Mouse (Mus musculus): ENCODE measurements around the gene Pias1. TPM values are rescaled to one million over a fixed set of nuclear protein-coding genes. Genes with fewer than 3 reads are reported as not detected.
"Not testable (repeated sequence)": the region's sequence is repeated elsewhere in the genome, so short reads cannot be mapped to it uniquely, and the experiment has no call there.

Gene Pias1
- total RNA-seq, 2 experiments from 2014 or later = 12.8 to 15.1 TPM

DNA sequence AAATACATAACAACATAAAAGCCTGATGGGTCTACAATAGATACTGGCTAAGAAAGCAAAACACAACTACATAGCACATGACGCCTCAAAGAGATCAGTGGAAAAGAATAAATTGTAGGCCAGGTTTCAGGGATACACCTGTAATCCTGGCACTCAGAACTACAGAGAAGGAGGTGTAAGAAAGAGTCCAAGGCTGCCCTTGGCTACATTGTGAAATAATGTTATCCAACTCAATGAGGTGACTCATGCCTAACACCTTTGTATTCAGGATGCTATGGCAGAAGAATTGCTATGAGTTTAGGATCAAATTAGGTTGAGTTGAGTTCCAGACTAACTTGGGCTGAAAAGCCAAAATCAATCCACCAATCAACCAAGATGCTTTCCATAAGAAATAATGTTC is 43.7 kb downstream of the Pias1 start:
- no peak for DNase-seq

DNA sequence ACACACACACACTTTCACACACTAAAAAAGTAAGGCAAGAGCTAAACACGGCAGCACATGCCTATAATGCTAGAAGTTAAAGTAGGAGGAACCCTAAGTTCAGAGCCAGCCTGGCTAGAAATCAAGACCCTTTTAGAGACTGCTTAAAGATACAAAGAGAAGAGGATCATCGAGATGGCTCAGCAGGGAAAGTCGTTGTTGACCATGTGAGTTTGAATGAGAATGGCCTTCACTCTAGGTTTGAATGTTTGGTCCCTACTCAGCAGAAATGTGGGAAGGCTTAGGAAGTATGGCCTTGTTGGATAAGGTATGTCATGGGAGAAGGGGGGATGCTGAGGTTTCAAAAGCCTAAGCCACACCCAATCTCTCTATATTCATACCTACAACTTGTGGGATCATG is 46.8 kb downstream of the Pias1 start:
- DNase-seq = no peak

DNA sequence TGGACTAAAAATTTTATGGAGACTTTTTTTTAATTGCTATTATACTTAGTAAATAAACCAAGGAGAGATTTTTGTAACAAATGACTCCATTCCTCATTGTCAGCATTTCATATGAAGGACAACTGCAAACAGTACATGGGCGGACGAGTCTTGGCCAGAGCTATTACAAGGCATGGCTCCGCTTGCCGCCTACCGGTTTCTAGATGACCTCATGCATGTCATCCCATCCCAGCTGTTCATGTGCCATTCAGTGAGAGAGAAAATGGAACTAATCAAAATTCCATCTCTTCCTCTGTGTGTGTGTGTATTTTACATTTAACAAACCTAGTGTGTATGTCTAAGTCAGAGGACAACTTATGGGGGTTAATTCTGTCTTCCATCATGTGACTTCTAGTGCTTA is 51.9 kb downstream of the Pias1 start:
- no peak for DNase-seq

DNA sequence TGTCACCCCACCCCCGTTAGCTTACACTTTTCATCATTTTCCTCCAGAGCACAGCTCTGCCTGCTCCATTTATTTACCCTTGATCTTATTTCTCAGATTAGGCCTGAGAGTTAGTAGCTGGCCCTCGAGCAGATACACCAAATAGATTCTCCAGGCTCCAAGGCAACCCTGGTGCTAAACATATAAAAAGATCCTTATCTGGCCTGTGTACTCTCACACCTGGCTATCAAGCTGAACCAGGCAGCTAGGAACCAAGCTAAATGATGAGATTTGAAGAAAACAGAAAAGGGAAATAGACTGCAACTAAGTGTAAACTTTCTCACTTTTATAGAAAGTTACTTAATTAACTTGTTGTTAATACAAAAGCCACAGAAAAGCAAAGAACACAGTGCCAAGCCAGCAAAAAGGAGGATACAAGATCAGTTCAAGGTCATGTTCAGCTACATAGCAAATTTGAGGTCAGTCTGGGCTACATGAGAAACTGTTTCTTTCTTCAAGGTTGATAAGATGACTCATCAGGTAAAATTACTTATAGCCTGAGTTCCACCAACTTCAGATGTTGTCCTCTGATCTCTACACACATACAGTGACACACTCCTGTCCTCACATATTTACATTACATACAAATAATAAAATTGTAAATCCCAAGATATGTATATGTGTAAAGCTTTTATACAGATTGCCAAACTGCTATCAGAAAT is 52.9 kb downstream of the Pias1 start:
- no peak for DNase-seq

DNA sequence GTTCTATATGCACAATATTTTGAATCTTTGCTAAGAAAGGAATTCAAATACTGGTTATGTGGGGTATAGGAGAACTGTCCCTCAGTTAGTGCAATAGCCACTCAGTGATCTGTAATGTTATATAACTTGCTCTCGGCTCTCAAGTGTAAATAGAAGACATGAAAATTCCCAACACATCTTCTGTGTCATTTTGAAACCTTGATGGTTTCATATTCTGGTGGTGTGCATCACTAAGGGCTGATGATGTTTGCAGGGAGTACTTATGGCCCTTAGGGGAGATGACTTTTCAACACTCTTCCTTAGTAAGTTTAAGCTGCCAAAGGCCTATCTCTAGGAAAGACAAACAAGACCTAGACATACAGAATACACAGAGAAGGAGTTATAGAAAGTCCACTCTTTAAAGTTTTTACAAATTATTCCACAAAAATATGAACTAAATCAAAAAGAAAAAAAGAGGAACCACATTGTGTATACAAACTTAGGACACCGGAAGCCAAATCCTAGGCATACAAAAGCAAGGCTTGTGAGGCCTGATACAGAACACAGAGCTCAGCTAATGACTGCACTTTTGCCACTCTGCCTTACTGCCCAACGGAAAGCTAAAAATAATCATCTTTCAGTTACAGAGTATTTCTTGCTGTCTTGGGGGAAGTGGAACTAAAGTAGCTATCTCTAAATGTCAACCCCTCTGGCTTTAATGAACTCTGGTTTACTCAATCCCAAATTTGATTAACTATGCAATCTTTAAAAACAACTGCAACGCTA is 55.0 kb downstream of the Pias1 start:
- DNase-seq = no peak

DNA sequence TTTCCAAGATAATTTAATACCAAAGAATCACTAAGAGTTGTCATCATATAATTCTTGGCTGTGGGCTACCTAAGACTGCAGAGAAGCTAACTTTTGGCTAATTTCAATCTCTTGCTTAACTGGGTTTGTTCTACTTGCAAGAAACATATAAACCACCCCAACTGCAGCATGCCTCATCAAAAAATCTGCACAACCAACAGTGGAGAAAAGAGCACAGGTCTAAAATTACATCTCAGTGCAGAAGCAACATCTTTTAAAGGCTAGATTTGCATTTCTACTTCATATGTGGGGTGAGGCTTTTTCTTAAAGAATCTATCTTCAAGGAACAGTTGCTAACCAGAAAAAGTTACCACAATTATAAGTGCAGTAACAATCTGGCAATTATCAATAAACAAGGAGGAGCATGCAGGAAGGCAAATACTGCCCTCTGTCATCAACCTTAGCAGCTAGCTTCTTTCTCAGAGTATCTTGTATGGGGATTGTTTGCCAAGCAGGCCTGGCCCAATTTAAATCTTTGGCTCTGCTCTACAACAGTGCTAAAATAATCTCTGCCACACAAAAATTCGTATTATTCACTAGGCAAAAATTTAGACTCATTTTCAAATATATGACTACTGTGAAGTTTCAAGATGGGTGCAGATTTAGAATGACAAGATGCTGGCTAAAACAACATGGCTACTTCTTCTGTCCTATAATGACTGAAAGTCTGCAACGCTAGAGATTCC is 62.7 kb downstream of the Pias1 start:
- no peak for DNase-seq

DNA sequence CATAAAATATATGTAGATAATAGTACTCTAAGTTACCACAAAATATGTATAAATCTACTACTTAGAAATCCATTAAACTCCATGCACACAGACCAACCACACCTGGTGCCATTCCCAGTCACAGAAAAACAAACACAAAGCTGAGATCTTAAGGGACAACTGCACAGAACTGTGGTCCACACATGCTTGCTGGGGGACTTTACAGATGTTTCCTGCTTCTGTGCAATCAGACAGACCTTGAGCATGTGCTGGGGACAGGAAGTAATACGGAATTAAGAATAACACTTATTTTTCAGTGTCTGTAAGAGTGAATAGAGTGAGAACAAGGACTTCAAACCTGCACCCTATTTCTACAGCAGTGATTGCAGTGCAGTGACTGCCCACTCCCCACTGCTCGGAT is 66.8 kb downstream of the Pias1 start:
- DNase-seq = no peak

DNA sequence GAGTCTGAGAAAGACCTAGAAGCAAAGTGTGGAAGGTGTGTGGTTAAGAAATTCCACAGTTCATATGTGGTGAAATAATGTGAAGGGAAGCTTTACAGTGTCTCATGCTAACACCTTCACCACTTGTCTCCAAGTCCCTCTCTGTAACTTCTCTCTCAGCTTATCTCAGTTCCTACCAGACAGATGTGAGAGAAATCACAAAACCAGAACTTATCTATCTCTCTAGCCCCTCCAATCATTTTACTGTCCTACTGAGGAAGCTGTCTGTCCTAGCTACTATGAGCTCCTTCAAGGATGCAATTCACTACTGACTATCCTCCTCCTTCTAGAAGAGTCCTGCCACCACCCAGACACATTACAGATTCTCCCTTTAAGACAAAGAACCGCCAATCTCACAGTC is 70.7 kb downstream of the Pias1 start:
- DNase-seq = no peak

DNA sequence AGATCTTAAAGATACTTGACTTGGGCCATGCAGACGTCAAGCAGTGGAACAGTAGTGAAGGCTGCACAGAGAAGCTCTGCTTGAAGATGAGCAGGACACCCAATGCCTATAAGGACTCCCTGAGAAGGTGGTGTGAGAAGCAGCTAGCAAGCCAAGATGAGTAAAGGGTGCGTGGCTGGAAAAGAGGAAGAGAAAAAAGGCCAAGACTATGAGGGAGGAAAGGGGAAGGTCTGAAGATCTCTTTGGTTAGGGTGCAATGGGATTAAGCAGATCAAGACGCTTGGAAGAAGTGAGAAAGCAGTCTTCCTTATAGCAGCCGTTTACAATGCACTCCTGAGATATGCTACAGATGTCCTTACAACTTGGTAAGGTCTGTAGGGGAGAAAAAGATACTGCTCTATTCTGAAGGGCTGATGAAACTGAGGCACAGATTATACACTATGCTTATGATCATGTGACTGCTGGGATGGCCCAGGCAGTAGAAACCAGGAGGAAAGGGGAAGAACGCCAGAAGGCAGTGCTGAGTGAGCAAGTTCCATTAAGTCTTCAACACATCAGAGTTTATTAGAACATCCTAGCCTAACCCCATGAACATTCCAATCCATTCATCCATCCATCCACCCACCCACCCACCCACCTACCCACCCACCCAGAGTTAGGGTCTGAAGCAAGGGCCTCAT is 74.2 kb downstream of the Pias1 start:
- no peak for DNase-seq

DNA sequence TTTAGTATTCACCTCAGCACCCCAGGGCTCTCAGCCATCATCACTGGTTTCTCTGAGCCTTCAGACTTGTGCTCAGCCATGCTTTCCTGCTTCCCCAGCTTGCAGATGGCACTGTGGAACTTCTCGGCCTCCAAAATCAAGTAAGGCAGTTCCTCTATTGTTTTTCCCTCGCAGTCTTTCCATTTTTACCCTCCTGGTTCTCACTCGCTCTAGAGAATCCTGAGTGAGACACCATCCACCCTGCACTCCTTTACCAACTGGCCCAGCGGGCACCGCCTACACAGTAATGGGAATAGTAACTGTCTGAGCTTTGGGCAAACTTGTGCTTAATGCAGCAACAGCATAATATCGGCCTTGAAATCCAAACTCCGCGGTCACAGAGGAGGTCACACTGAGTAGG is 82.7 kb downstream of the Pias1 start:
- no peak for DNase-seq

DNA sequence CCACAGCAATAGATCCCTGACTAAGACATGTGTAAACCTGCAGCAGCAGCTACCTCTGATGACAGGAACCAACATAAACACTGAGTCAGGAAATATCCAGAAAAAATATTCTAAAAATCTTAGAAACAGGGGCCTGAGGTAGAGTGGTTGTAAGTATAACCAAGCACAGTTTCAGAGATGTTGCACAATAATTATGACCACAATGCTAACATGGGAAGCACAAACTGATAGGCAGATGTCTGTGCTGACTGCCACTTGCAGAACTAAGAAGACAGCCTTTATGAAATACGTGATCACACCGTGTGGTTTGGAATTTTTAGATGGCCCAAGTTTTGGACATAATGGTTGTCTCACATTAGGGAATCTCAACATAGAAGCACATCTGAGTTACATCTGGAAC is 83.9 kb downstream of the Pias1 start:
- no peak for DNase-seq

DNA sequence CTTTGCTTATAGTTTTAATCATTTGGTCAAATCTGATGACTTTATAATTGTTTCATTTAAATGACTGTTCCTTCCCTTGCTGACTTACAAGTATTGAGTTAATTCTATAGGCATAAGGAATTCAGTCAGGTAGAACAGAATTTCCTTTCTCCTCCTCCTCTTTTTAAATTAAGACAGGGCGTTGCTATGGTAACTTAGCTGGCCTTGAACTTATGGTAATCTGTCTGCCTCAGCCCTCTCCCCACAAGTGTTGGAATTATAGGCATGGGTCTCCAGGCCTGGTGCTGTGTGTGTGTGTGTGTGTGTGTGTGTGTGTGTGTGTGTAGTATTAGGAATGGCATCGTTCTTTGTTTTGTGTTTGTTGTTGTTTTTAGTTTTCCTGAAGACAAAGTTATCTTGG is 86.0 kb downstream of the Pias1 start:
- DNase-seq = no peak

DNA sequence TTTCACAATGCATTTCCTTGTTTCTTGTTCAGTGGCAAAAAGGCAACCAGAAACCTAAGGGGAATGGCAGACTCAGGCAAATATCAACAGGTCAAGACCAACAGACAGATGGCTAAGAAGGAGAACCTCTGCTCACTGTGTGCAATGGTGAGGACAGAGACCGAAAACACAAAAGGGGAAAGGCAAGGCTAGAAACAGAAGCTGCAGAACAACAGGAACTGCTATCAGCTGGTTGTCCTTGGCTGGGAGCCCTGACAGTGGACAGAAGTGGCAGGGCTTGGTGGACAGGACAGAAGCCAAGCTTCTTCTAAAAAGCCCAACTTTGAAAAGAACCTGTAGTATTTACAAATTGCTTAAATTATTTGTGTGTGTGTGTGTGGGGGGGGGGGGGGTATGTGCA is 93.2 kb downstream of the Pias1 start:
- DNase-seq = peak; percentile 18

DNA sequence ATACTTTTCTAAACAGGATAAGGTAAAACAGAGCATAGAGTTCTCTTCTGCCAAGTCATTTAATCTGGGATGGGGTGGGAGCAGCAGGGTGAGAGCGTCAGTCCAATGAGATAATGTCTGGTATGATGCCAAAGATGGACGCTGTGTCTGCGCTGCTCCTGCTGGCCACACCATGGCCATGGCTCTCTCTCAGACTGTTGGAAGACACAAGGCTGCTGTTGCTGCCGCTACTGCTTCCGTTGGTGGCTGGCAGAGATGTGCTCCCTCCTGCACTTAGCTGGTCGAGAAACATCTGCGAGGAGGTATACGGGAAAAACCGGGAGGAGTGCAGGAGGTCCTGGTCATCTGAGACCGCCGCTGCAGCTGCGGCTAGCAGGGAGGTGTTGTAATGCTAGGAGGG is 105.9 kb downstream of the Pias1 start:
- peak; percentile 58 for DNase-seq

DNA sequence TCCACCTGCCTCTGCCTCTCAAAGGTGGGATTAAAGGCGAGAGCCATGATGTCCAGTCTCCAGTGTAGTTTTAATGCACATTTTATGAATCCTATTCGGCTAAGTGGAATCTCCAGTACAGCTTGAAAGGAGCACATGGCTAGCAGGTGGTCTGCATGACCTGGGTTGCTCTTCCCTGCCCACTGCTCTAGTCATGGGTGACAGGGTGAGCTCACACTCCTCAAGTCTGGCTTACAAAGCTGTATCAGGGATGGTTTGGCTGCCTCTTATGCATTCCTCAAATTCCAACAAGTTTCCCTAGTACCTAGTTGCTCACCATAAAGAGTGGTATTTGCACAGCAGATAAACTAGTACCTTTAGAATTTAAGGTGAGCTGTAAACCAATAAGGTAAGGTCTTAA is 109.9 kb downstream of the Pias1 start:
- DNase-seq = no peak

DNA sequence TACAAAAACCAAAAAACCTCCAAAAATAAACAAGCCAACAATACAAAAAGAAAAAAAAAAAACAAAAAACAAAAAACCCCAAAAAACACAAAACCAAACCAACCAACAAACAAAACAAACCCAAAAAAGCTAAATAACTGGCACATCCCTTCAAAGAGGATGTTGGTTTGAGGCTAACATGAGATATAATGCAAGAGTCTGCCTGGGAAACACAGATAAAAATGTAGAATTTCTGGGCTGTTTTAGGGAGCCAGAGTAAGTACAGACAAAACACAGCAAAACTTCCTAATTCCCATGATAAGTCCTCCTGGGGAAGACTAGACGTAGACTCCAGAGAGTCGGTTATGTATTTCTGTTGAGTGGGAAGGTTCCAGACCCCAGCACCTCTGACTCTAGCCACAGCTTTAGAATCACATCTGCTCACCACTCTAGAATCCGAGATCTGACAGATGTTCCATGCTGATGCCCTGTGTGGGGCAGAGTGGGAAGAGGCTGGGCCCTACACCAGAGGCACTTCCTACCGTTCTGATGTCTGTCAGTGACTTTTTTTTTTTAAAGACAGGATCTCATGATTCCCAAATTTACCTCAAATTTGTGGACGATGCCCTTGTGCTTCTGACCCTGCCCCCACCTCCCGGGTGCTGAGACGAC is 110.6 kb downstream of the Pias1 start:
- no peak for DNase-seq

DNA sequence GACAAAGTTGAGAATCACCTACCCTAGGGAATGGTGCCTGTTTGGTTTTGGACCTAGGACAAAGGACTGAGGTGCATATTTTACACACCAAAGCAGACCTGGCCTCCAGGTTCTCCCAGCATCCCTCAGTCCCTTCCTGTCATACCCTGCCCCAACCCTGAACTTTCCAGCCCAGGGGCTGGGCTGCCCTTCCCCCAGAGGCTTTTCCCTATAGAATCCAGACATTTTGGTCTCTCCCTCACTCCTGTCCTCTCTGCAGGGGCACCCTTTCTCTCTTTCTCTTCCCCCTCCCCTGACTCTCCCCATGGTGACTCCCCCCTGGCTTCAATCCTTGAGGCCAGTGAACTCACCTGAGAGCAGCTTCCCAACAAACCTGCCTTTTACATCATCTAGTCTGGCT is 117.0 kb downstream of the Pias1 start:
- no peak for DNase-seq

DNA sequence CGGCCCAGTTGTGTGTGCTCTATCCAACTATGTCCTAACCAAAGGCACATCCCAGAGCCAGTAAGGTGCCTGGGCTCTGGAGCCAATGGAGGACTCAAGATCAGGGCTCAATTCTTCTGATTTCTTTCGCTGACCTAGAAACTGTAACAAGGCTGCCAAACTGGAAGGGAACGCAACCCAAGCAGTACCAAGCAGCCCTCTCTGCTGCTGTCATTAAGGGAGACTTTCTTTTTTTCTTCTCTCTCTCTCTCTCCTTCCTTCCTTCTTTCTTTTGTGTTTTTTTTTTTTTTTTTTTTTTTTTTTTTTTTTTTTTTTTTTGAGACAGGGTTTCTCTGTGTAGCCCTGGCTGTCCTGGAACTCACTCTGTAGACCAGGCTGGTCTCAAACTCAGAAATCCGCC is 118.5 kb downstream of the Pias1 start:
- not testable (repeated sequence) for DNase-seq

DNA sequence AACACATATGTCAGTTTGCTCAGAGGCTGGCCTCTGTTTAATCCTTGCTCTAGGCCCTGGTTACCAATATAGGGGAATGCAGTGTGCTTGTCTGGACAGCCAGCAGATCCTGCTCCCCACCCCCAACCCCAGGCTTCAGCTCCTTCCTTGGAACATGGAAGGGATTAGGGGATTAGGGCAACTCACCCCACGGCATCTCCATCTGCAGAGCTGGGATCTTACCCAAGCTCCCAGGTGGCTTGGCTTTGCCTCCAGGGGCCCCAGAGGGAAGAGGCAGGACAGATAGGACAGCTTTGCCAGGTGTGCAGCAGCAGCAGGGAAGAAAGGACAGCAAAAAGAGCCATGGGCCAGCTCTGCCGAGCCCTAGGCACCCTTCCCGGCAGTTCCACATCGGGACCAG is 126.9 kb downstream of the Pias1 start:
- DNase-seq = no peak

DNA sequence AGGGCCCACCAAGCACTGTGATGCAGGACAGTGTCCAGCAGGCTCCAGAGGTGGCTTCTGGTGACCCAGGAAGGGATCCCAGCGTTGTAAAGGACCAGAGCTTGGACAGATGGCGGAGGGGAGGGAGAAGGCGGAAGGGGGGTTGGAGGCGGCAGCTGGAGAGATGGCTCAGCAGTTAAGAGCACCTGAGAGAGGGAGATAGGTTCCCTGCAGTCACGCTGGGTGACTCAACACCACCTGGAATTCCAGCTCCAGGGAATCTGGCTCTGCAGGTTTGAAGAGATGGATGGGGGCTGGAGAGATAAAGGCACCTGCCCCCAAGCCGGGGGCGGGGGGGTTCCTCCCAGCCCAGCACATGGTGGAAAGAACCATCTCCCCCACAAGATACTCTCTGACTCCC is 127.6 kb downstream of the Pias1 start:
- DNase-seq = not testable (repeated sequence)

DNA sequence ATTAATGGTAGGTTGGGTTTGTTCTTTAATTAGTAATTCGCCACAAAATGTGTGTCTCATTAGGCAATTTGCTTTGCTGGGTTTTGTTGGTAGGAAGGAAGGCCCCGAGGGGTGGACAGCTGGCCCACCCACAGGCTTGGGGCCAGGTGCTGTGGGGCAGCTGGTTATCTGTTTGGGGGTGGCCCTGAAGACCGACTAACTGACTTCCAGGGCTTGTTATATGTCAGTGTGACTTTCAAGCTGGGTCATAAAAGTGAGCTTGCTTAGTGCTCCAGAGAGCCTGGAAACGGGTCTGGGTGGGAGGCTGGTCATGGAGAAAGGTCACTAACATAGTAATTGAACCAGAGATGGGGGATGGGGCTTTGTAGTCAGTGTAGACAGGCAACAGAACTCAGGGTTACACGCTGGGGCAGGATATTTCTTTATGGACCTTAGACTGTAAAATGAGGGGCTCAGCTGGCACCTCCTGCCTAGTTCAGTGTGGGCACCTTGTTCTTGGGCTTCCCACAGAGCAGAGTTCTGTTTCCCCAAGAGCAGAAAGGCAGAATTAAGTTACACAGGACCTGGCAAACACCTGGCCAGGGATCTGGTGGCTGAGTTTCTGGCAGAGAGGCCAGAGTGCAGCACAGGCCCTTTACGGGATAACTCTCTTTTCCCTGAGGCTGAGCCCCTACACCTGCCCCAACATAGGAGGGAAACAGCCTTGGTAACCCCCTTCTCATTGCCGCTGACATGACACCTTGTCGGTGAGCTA is 129.3 kb downstream of the Pias1 start:
- no peak for DNase-seq
